Mouse (Mus musculus) adrenal gland, postnatal 4 days (tissue): ENCODE data around the gene Apoc1. TPM values are rescaled to one million over a fixed set of nuclear protein-coding genes. Genes with fewer than 3 reads are reported as not detected.

Experiments
- DNase-seq, 2 experiments: peaks; one replicate each; pipeline ENCODE4 v3.0.0; 2021 to 2022; ENCODE audit warnings: low spot score in 2 of 2, mixed read lengths in 2 of 2
- long read RNA-seq, 2 experiments: library from polyadenylated mRNA; stranded (forward); transcript quantifications; one replicate each; pipeline ENCODE4 v2.0.0; 2021
- total RNA-seq, 2 experiments: library from RNA; stranded (reverse); gene quantifications; 2 replicates each; pipeline ENCODE4 v1.2.3; 2021

The Apoc1 gene
- total RNA-seq: 100 to 1,000 TPM; 390 to 714 TPM
- long read RNA-seq, experiment 1, transcript Apoc1-202 (3 exons, 532 nt): minor isoform, 17 of 377 reads
- long read RNA-seq, experiment 1, transcript Apoc1-201 (4 exons, 432 nt): major isoform, 336 of 377 reads
- long read RNA-seq, experiment 1, partial matches to known transcripts: 9 of 377 reads
- long read RNA-seq, experiment 1, other reads (novel, unspliced or antisense): 15 of 377 reads
- long read RNA-seq, experiment 2, transcript Apoc1-201 (4 exons, 432 nt): major isoform, 110 of 153 reads
- long read RNA-seq, experiment 2, partial matches to known transcripts: 7 of 153 reads
- long read RNA-seq, experiment 2, other reads (novel, unspliced or antisense): 33 of 153 reads

- no peak for DNase-seq
These were observed at the start of gene Apoc1 for GRCm38 (mm10) chr7:19691873-19692865. Gene Apoc1 (minus strand): TSS chr7:19692660.

DNA sequence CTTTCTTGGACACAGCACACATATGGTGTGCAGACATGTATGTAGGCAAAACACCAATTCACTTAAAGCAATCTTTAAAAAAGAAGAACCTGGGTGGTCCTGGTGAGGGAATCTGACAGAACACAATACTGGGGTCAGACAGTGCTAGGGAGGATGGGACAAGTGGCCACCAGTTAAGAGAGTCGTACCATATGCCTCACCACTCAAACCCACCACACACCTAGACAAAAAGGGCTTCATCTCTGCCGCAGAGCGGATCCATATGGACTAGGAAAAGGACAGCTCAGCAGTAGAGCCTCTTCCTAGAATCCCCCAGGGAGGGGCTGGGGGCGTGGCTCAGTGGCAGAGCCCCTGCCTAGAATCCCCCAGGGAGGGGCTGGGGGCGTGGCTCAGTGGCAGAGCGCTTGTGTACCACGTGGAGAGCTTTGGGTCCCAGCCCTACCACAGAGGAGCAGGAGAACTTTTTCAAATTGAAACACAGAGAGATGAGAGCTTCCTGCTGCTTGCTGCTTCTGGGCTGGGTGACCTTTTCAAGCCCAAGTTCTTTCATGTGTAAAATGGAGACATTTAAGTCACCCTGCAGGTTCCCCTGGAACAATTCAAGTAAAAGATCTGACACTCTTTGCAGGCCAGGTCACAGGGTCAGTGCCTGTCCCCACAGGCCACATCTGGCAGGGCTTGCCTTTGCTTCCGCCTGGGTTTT, 49.0 kb upstream of the Apoc1 start:
- no peak for DNase-seq

- no peak for DNase-seq
These were observed 47.8 kb upstream of the Apoc1 start for GRCm38 (mm10) chr7:19740269-19740668.

- no peak for DNase-seq
These were observed 46.3 kb upstream of the Apoc1 start for GRCm38 (mm10) chr7:19738771-19739170.

- no peak for DNase-seq
These were observed 44.1 kb upstream of the Apoc1 start for GRCm38 (mm10) chr7:19736389-19737057.

GRCm38 (mm10) chr7:19734178-19734666, 41.8 kb upstream of the Apoc1 start:
- no peak for DNase-seq

GRCm38 (mm10) chr7:19726541-19726940, 34.1 kb upstream of the Apoc1 start:
- no peak for DNase-seq

DNA sequence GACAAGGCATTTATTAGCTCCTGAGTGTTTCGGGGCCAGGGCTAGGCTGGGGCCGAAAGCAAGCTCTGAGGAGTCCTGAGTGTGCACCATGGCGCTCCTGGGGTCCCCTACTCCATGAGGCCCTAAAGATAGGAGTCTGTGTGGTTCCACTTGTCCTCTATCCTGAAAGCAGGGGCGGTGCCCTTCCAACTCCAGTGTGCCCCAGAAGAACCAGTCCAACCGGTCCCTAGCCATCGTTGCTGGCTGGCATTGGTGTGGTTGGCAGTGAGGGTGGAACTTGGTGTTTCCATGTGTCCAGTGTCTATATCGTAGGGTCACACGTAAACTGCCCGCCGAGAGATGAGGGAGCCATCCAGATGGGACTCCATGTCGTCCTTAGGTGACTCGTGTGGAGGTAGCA, 31.7 kb upstream of the Apoc1 start:
- no peak for DNase-seq

DNA sequence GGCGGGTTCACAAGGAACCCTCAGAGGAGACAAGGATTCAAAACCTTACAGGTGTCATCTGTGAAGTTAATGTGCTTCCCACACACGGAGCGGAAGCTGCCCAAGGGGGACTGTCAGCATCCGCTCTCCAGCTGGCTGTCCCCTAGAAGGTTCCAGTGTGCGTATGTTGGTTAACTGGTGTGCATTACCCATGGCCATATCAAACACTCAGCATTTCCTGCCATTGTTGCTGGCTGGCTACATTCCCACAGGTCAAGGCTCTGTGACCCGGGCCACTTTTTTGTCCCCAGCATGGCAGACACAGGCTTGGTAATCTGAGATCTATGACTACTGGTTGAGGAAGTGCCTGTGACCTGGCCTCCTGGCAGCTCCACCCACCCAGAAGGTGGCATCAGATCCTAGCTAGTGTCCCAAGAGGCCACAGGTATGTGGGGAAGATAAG, 30.3 kb upstream of the Apoc1 start:
- no peak for DNase-seq

DNA sequence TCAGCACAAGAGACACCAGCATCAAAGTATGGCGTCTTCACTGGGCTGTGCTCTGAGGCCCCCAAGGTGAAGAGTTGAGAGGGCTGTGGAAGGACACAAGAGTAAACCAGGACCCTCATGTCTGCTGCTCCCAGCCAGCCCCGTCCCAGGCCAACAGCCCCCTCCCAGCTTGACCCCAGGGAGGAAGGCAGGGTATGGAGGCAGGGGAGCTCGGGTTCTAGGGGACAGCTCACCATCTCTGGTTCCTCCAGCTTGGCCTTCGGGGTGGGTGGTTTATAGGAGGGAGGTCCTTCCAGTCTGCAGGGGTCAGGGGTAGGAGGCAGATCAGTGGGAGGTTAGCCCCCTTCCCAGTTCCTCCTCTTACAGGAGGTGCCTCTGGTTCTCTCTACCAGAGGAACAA, 26.7 kb upstream of the Apoc1 start:
- no peak for DNase-seq

GRCm38 (mm10) chr7:19718297-19718952, 26.0 kb upstream of the Apoc1 start:
- DNase-seq: no peak

- DNase-seq: no peak
These were observed 24.9 kb upstream of the Apoc1 start for GRCm38 (mm10) chr7:19717346-19717745.

GRCm38 (mm10) chr7:19716822-19717221, 24.4 kb upstream of the Apoc1 start:
- DNase-seq: no peak

- DNase-seq: no peak
These were observed 23.7 kb upstream of the Apoc1 start for GRCm38 (mm10) chr7:19716055-19716682.

- DNase-seq: peak; percentile 81 to 98
These were observed 23.0 kb upstream of the Apoc1 start, which contains the start of gene Tomm40 for GRCm38 (mm10) chr7:19715239-19716054. Gene Tomm40 (minus strand): TSS chr7:19715438.

DNA sequence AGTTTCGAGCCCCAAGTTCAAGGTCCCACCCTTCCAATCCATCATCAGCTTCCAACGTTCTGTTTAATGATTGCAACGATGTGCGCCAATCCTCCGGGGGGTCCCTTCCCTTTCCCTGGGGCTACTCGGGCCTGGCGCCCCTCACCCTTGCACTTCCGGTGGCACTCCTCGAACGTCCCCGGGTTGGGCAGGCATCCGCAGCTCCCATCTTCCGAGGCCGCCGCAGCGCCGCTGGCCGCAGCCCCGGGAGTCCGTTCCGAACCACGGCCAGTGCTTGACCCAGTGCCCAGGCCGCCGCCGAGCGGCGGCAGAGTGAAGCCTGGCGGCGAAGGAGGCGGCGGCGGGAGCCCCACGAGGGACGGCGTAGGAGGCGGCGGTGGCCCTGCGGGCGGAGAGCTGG, 22.4 kb upstream of the Apoc1 start:
- no peak for DNase-seq

- DNase-seq: no peak
These were observed 21.1 kb upstream of the Apoc1 start for GRCm38 (mm10) chr7:19713598-19713997.

- no peak for DNase-seq
These were observed 20.7 kb upstream of the Apoc1 start for GRCm38 (mm10) chr7:19713196-19713595.

GRCm38 (mm10) chr7:19712414-19712813, 20.0 kb upstream of the Apoc1 start:
- DNase-seq: no peak
